ENCODE assay signal across 9 mouse cellular contexts in the genomic region with DNA sequence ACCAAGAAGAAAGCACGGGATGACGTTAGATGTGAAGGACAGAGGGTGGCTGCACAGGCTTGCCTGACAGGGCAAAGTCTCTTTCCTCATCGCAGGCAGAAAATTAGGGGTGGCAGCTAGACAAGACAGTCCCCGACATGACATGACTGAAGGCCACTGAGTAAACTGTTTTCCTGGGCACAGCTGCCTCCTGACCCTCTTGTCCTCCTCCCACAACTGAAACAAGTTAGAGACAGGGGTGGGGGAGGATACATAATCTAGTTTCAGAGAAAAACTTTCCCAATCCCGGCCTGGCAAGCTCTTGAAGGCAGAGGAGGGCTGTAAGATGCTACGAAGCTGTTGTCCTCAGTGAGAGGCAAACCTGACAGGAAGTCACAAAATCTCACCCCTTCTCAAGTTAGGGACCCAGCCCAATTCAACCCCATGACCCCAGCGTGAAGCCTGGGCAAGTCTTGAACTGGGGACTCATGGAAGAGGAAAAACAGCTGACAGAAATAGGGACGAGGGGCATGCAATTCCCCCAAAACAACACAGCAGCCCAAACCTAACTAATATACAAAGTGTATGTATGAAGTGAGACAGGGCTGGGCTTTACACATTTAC. TPM values are rescaled to one million over a fixed set of nuclear protein-coding genes. Genes with fewer than 3 reads are reported as not detected.
DNase-seq lines count a peak whose midpoint lies in the region; ATAC-seq and TF ChIP-seq lines count a peak whose summit lies in the region.
"Had no signal": no experiment of that assay in that cellular context is flagged by ENCODE, and none has a peak within 500 bp of the region (broad histone marks: within the 10 kb centered on the region; RNA-seq: fewer than 3 reads in every experiment).

No protein-coding gene starts in this region.

- H3K36me3 ChIP-seq in kidney, adult 2 months (ENCODE audit: control insufficient read depth, insufficient read depth, low read length): no peaks in the 10 kb centered on the region
- H3K36me3 ChIP-seq in embryonic facial prominence, embryonic 14.5 days (ENCODE audit: control insufficient read depth, insufficient read depth, low read length): no peaks in the 10 kb centered on the region
- no peaks in the 10 kb centered on the region for H3K36me3 ChIP-seq in intestine, embryonic 16.5 days (ENCODE audit: control insufficient read depth, insufficient read depth, low read length)
- peaks cover 6% of the 10 kb centered on the region; the same call in 1 of the 2 replicates for H3K36me3 ChIP-seq in midbrain, postnatal 0 days (ENCODE audit: insufficient read depth, low read length)
- H3K36me3 ChIP-seq: G1E had no signal

- H3K27me3 ChIP-seq in kidney, adult 2 months (replicated peaks; ENCODE audit: control insufficient read depth, insufficient read depth, low read length): no peaks in the 10 kb centered on the region
- H3K27me3 ChIP-seq in embryonic facial prominence, embryonic 14.5 days (replicated peaks; ENCODE audit: control insufficient read depth, insufficient read depth, low read length): no peaks in the 10 kb centered on the region
- no peaks in the 10 kb centered on the region for H3K27me3 ChIP-seq in intestine, embryonic 16.5 days (replicated peaks; ENCODE audit: control insufficient read depth, insufficient read depth, low read length)
- no peaks in the 10 kb centered on the region for H3K27me3 ChIP-seq in midbrain, postnatal 0 days (ENCODE audit: insufficient read depth, low read length)

- no peak overlapping the region; the same call in 1 of the 2 replicates for H3K4me3 ChIP-seq in kidney, adult 2 months (ENCODE audit: insufficient read depth, low read depth, low read length)
- peak overlapping the region; percentile 71 for H3K4me3 ChIP-seq in embryonic facial prominence, embryonic 14.5 days (ENCODE audit: low read depth, low read length)
- peak overlapping the region; percentile 78 for H3K4me3 ChIP-seq in intestine, embryonic 16.5 days (ENCODE audit: low read length)
- H3K4me3 ChIP-seq in midbrain, postnatal 0 days (ENCODE audit: low read depth, low read length): peak overlapping the region; percentile 88

- H3K27ac ChIP-seq in kidney, adult 2 months (ENCODE audit: insufficient read depth, low read depth, low read length): peak overlapping the region; percentile 37; the same call in 1 of the 2 replicates
- H3K27ac ChIP-seq in embryonic facial prominence, embryonic 14.5 days (replicated peaks; ENCODE audit: low read depth, low read length): peak overlapping the region; percentile 91
- H3K27ac ChIP-seq in intestine, embryonic 16.5 days (ENCODE audit: low read length): peak overlapping the region; percentile 99
- peak overlapping the region; percentile 82; the same call in 1 of the 2 replicates for H3K27ac ChIP-seq in midbrain, postnatal 0 days (ENCODE audit: low read depth, low read length)

- peak overlapping the region; percentile 83 for H3K9ac ChIP-seq in embryonic facial prominence, embryonic 14.5 days (ENCODE audit: low read depth, low read length)
- peak overlapping the region; percentile 87 for H3K9ac ChIP-seq in intestine, embryonic 16.5 days (ENCODE audit: low read depth, low read length)
- H3K9ac ChIP-seq in midbrain, postnatal 0 days (replicated peaks; ENCODE audit: low read length, poor library complexity, severe bottlenecking): peak overlapping the region; percentile 96

- TF ChIP-seq POLR2A in kidney, adult 2 months (IDR thresholded peaks at IDR 0.05; ENCODE audit: low read depth, low read length): no peak

- WGBS in kidney, adult 2 months: 33% methylated on average over 8 of the region's 8 CpGs
- 13% methylated on average over 8 of the region's 8 CpGs for WGBS in embryonic facial prominence, embryonic 14.5 days
- WGBS in intestine, embryonic 16.5 days: 25% methylated on average over 8 of the region's 8 CpGs
- 8% methylated on average over 8 of the region's 8 CpGs for WGBS in midbrain, postnatal 0 days

- ATAC-seq in embryonic facial prominence, embryonic 14.5 days (ENCODE audit: low read depth): no peak
- ATAC-seq in intestine, embryonic 16.5 days: no peak
- no peak for ATAC-seq in midbrain, postnatal 0 days (ENCODE audit: low FRiP score)

- no peak for TF ChIP-seq CTCF in kidney, adult 2 months (conservative IDR thresholded peaks at IDR 0.05; ENCODE audit: insufficient read depth, insufficient read length, low read depth, low read length)
- no peak for TF ChIP-seq CTCF in midbrain, postnatal 0 days (IDR thresholded peaks at IDR 0.05)

- peak overlapping the region; percentile 85 for H3K4me2 ChIP-seq in embryonic facial prominence, embryonic 14.5 days (ENCODE audit: low read depth, low read length)
- H3K4me2 ChIP-seq in intestine, embryonic 16.5 days (ENCODE audit: low read depth, low read length): peak overlapping the region; percentile 91
- peak overlapping the region; percentile 97 for H3K4me2 ChIP-seq in midbrain, postnatal 0 days (ENCODE audit: low read depth, low read length, poor library complexity, severe bottlenecking)

- no peaks in the 10 kb centered on the region for H3K9me3 ChIP-seq in embryonic facial prominence, embryonic 14.5 days (ENCODE audit: control insufficient read depth, low read length)
- H3K9me3 ChIP-seq in intestine, embryonic 16.5 days (ENCODE audit: control insufficient read depth, low read length): no peaks in the 10 kb centered on the region
- H3K9me3 ChIP-seq in midbrain, postnatal 0 days (ENCODE audit: low read length): no peaks in the 10 kb centered on the region
- H3K9me3 ChIP-seq: G1E had no signal

- DNase-seq in kidney, adult 2 months: no peak
- DNase-seq in kidney, postnatal 4 days: no peak
- DNase-seq in embryonic facial prominence, embryonic 14.5 days (ENCODE audit: low spot score): no peak
- DNase-seq in midbrain, postnatal 0 days (ENCODE audit: low spot score): no peak
- no peak for DNase-seq in right cerebral cortex, adult 18-20 months
- DNase-seq in thymus, postnatal 0 days (ENCODE audit: low spot score): no peak
- no peak for DNase-seq in layer of hippocampus, adult 11-12 months (ENCODE audit: low spot score)

- H3K4me1 ChIP-seq in kidney, adult 2 months (ENCODE audit: control insufficient read depth, insufficient read depth, low read length): no peaks in the 10 kb centered on the region; the same call in 1 of the 2 replicates
- H3K4me1 ChIP-seq in embryonic facial prominence, embryonic 14.5 days (ENCODE audit: control insufficient read depth, insufficient read depth, low read length): peaks cover 48% of the 10 kb centered on the region
- peaks cover 55% of the 10 kb centered on the region for H3K4me1 ChIP-seq in intestine, embryonic 16.5 days (ENCODE audit: control insufficient read depth, insufficient read depth, low read length)
- peaks cover 21% of the 10 kb centered on the region for H3K4me1 ChIP-seq in midbrain, postnatal 0 days (ENCODE audit: insufficient read depth, low read length)

RNA-seq across cellular contexts. Expression of a gene that starts 1.7 kb away (rescaled TPM):
- 55.3 and 57.8 TPM in 2 replicates for polyA plus RNA-seq in kidney, adult 2 months (2012; rRNA removed)
- polyA plus RNA-seq in embryonic facial prominence, embryonic 14.5 days (2014; fragmentation: Nextera tagmentation; extraction: Ambion mirVana): 137 and 145 TPM in 2 replicates
- 64.6 and 67.0 TPM in 2 replicates for polyA plus RNA-seq in intestine, embryonic 16.5 days (2015; fragmentation: Nextera tagmentation; extraction: Ambion mirVana)
- 297 and 319 TPM in 2 replicates for total RNA-seq in midbrain, postnatal 0 days (2014; rRNA removed)
- polyA plus RNA-seq in midbrain, postnatal 0 days (2015; fragmentation: Nextera tagmentation; extraction: Ambion mirVana): 79.8 and 84.4 TPM in 2 replicates
- 8.0 and 8.6 TPM in 2 replicates for polyA plus RNA-seq in thymus, postnatal 0 days (2015; fragmentation: Nextera tagmentation; extraction: Ambion mirVana)

RNA-seq across cellular contexts. Expression of a gene that starts 23.6 kb away (rescaled TPM):
- polyA plus RNA-seq in kidney, adult 2 months (2012; rRNA removed): 70.2 and 72.1 TPM in 2 replicates
- 22.9 and 23.1 TPM in 2 replicates for polyA plus RNA-seq in embryonic facial prominence, embryonic 14.5 days (2014; fragmentation: Nextera tagmentation; extraction: Ambion mirVana)
- polyA plus RNA-seq in intestine, embryonic 16.5 days (2015; fragmentation: Nextera tagmentation; extraction: Ambion mirVana): 46.8 and 49.3 TPM in 2 replicates
- 6.1 and 10.2 TPM in 2 replicates for total RNA-seq in midbrain, postnatal 0 days (2014; rRNA removed)
- 3.9 and 4.3 TPM in 2 replicates for polyA plus RNA-seq in midbrain, postnatal 0 days (2015; fragmentation: Nextera tagmentation; extraction: Ambion mirVana)
- polyA plus RNA-seq in thymus, postnatal 0 days (2015; fragmentation: Nextera tagmentation; extraction: Ambion mirVana): 38.4 and 47.9 TPM in 2 replicates

RNA-seq across cellular contexts. Expression of a gene that starts 47.5 kb away (rescaled TPM):
- polyA plus RNA-seq in kidney, adult 2 months (2012; rRNA removed): 2.3 and 2.5 TPM in 2 replicates
- polyA plus RNA-seq in embryonic facial prominence, embryonic 14.5 days (2014; fragmentation: Nextera tagmentation; extraction: Ambion mirVana): 10.5 and 11.2 TPM in 2 replicates
- 4.8 and 5.9 TPM in 2 replicates for polyA plus RNA-seq in intestine, embryonic 16.5 days (2015; fragmentation: Nextera tagmentation; extraction: Ambion mirVana)
- total RNA-seq in midbrain, postnatal 0 days (2014; rRNA removed): 3.2 and 3.7 TPM in 2 replicates
- 1.4 and 1.7 TPM in 2 replicates for polyA plus RNA-seq in midbrain, postnatal 0 days (2015; fragmentation: Nextera tagmentation; extraction: Ambion mirVana)
- 10.6 and 10.9 TPM in 2 replicates for polyA plus RNA-seq in thymus, postnatal 0 days (2015; fragmentation: Nextera tagmentation; extraction: Ambion mirVana)

RNA-seq across cellular contexts. Expression of a gene that starts 49.1 kb away (rescaled TPM):
- polyA plus RNA-seq in kidney, adult 2 months (2012; rRNA removed): 17.9 and 18.6 TPM in 2 replicates
- polyA plus RNA-seq in embryonic facial prominence, embryonic 14.5 days (2014; fragmentation: Nextera tagmentation; extraction: Ambion mirVana): 15.2 and 16.1 TPM in 2 replicates
- polyA plus RNA-seq in intestine, embryonic 16.5 days (2015; fragmentation: Nextera tagmentation; extraction: Ambion mirVana): 7.5 and 8.4 TPM in 2 replicates
- total RNA-seq in midbrain, postnatal 0 days (2014; rRNA removed): 4.8 and 5.6 TPM in 2 replicates
- 1.4 and 1.6 TPM in 2 replicates for polyA plus RNA-seq in midbrain, postnatal 0 days (2015; fragmentation: Nextera tagmentation; extraction: Ambion mirVana)
- 9.2 and 10.0 TPM in 2 replicates for polyA plus RNA-seq in thymus, postnatal 0 days (2015; fragmentation: Nextera tagmentation; extraction: Ambion mirVana)

Comparison
In these comparisons a context has a peak if more than half of its experiments do, and no peak if none do; other contexts are left out.
1. H3K27ac ChIP-seq: peak in every context shown above with its lines; median percentile 99 in intestine, embryonic 16.5 days; 91 in embryonic facial prominence, embryonic 14.5 days; 82 in midbrain, postnatal 0 days; 37 in kidney, adult 2 months.